Mouse (Mus musculus): ENCODE measurements at regions not wholly inside any gene's neighbourhood (a gene's known extent, or its start where the extent isn't known, plus 50 kb on each side); places are given as distances from the start of the nearest gene placed in this dataset.

DNA sequence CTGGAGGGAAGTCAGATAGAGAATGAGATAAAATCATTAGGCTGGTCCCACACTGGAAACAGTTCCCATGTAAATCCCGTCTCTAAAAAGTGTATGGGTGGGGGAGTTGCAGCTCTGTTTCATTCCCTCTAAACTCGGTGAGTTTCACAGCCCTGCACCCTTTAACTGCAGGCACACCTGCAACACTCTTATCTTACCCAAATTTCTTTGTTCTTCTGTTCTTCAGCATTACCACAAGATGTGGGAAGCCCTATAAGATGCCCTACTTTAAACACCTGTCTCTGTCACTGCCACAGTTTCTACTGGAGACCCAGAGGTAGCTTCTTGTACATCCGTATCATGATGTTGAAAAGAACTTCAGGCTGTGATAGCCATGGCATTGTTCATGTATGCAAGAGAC is 320.2 kb upstream of the Kcnh8 start:
- Histone ChIP-seq H3K36me3 (no peaks in the 10 kb centered on the region), H3K9me3 (no peaks in the 10 kb centered on the region), H3K4me3 (no peak overlapping the region), H3K27ac (no peak overlapping the region), H3K27me3 (ENCODE audit: insufficient read depth, poor library complexity, severe bottlenecking) (no peaks in the 10 kb centered on the region), H3K4me1 (replicated peaks) (no peaks in the 10 kb centered on the region)
- WGBS = 70% methylated on average over 3 of the region's 3 CpGs
- no peak for DNase-seq (ENCODE audit: low spot score)

DNA sequence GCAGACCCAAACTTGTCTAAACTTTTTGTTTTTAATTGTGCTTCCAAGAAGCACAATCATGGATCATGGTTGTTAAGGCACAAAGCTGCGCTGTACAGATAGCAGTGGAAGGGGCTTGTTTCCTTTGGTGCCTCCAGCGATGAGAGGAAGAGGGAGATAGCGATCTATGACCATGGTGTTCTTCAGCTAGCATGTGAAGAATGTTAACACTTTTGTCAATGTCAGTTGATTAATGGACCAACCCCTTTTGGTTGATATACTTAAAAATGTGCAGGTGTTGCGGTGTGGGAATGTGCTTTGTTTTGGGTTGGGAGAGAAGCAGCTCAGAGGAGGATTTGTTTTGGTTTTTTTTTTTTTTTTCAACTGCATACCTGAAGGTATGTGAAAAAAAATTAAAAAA is 324.0 kb upstream of the Kcnh8 start:
- H3K27ac ChIP-seq = no peak overlapping the region
- H3K36me3 ChIP-seq = no peaks in the 10 kb centered on the region
- H3K4me1 ChIP-seq (replicated peaks) = no peaks in the 10 kb centered on the region
- no peaks in the 10 kb centered on the region for H3K9me3 ChIP-seq
- no peak for DNase-seq (ENCODE audit: low spot score)
- H3K27me3 ChIP-seq (ENCODE audit: insufficient read depth, poor library complexity, severe bottlenecking) = no peaks in the 10 kb centered on the region
- WGBS = 87% methylated on average over 4 of the region's 4 CpGs
- no peak overlapping the region for H3K4me3 ChIP-seq

DNA sequence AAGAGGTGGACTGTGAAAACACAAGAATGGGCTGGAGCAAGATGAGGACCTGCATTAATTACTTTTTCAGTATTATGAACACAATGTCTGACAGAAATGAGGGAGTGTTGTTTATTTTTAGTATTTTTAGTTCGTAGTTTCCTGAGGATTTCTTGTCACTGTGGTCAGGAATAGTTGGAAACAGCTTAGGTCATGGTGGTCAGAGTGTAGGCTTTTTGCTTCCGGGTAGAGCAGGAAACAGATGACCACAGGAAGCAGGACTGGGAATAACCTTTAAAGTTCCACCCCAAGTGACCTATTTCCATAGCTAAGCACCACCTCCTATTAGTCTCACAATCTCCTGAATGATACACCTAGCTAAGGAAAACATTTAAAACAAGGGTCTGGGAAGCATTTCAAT is 333.7 kb upstream of the Kcnh8 start:
- no peak overlapping the region for H3K27ac ChIP-seq
- no peaks in the 10 kb centered on the region for H3K9me3 ChIP-seq
- H3K27me3 ChIP-seq (ENCODE audit: insufficient read depth, poor library complexity, severe bottlenecking) = no peaks in the 10 kb centered on the region
- no peak overlapping the region for H3K4me3 ChIP-seq
- WGBS = 73% methylated on average over 2 of the region's 2 CpGs
- no peaks in the 10 kb centered on the region for H3K4me1 ChIP-seq (replicated peaks)
- no peaks in the 10 kb centered on the region for H3K36me3 ChIP-seq
- DNase-seq (ENCODE audit: low spot score) = no peak

DNA sequence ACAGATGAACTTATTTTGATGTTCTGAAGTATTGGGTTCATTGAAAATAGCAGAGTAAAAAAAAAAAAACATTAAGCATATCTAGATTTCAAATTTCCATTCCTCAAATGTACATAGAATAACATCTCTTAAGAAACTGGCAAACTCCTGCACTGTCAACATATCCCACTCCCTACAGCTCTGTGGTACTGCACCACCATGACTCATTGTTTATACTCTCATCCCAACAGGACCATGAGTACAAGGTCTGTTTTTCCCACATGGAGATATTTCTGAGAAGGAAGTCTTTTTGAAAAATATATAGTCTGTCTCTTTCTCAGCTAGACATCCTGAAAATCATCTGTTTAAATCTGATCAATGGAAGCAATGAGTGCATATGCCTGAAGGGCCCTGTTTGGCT is 351.2 kb upstream of the Kcnh8 start:
- Histone ChIP-seq H3K36me3 (no peaks in the 10 kb centered on the region), H3K4me1 (replicated peaks) (no peaks in the 10 kb centered on the region), H3K27me3 (ENCODE audit: insufficient read depth, poor library complexity, severe bottlenecking) (no peaks in the 10 kb centered on the region), H3K4me3 (no peak overlapping the region), H3K27ac (no peak overlapping the region), H3K9me3 (no peaks in the 10 kb centered on the region)
- no peak for DNase-seq (ENCODE audit: low spot score)

DNA sequence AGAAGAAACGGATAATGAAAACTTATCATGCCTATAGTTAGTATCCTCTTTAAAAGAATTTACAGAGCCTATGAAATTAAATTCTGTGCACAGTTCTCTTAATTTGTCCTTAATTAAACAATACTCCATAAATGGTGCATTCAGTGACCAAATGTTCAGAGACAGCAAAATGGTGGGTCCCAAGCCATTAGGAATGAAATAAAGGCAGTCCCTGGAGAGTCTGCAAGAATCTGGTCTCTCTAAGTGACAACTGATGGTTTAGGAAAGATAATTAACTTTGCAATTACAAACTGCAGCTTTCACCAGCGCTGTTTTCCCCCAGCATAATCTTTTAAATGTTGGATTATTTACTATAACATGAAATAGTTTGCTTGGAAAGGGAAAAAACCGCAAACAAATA is 376.9 kb upstream of the Kcnh8 start:
- WGBS = 83% methylated on average over 3 of the region's 3 CpGs
- no peaks in the 10 kb centered on the region for H3K9me3 ChIP-seq
- DNase-seq (ENCODE audit: low spot score) = no peak

DNA sequence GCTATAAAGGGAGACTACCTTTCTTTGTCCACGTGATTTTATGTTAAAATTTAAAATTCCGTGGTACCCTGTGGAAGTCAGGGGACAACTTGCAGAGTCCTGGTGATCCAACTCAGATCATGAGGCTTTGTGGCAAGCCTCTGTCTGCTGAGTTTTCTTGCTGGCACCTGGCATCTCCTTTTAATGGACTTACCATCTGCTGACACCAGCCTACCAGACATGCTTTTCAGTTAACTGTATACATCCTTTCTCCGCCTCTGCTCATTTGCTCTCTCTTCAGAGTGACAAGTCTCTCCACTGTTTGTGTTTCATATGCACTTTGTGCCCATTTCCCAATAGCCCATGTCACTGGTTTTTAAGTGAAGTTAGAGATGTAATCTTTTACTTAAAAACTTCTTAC is 382.1 kb upstream of the Kcnh8 start:
- H3K36me3 ChIP-seq = no peaks in the 10 kb centered on the region
- no peak for DNase-seq (ENCODE audit: low spot score)
- H3K4me1 ChIP-seq (replicated peaks) = no peaks in the 10 kb centered on the region
- WGBS = 92% methylated on average over 3 of the region's 3 CpGs
- H3K27ac ChIP-seq = no peak overlapping the region
- no peaks in the 10 kb centered on the region for H3K27me3 ChIP-seq (ENCODE audit: insufficient read depth, poor library complexity, severe bottlenecking)
- no peaks in the 10 kb centered on the region for H3K9me3 ChIP-seq
- no peak overlapping the region for H3K4me3 ChIP-seq

More for the DNA sequence above, 376.9 kb upstream of the Kcnh8 start:
- H3K36me3 ChIP-seq = no peaks in the 10 kb centered on the region
- H3K27me3 ChIP-seq (ENCODE audit: insufficient read depth, poor library complexity, severe bottlenecking) = no peaks in the 10 kb centered on the region
- H3K4me3 ChIP-seq = no peak overlapping the region
- H3K27ac ChIP-seq = no peak overlapping the region
- no peaks in the 10 kb centered on the region for H3K4me1 ChIP-seq (replicated peaks)

DNA sequence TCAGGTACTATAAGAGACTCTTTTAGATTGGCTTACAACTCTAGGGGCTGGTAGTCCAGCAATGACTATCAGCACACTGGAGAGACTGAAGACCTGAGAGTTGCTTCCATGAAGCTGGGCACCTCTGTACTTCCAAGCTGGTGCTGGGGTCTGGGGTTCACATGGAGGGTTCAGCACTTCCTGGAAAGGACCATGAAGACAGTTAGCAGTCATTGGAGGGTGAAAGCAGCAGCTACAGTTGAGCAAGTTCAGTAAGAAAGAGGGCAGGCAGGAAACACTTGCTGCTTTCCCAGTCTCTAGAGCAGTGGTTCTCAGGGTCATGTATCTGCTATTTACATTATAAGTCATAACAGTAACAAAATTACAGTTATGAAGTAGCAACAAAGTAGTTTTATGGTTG is 384.3 kb upstream of the Satb1 start:
- H3K36me3 ChIP-seq = no peaks in the 10 kb centered on the region
- H3K27me3 ChIP-seq (ENCODE audit: insufficient read depth, poor library complexity, severe bottlenecking) = no peaks in the 10 kb centered on the region
- H3K9me3 ChIP-seq = no peaks in the 10 kb centered on the region
- no peak for DNase-seq (ENCODE audit: low spot score)
- no peak overlapping the region for H3K27ac ChIP-seq
- H3K4me3 ChIP-seq = no peak overlapping the region
- H3K4me1 ChIP-seq (replicated peaks) = no peaks in the 10 kb centered on the region

DNA sequence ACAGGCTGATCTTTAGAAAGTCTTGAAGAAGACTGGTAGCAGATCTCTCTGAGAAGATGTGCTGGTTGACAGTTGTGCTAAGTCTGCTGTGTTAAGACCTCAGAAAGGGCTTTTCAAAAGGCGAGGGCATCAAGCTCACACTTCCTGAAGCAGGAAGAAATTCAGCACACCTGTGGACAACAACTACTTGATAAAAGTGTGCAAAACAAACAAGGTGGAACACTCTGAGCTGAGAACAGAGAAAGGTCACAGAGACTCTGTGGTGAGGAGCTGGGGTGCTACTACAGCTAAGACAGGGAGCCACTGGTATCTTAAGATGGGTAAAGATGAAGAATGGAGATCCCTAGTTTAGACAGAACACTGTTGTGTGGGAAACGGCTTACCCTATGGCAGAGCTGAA is 379.9 kb upstream of the Satb1 start:
- Histone ChIP-seq H3K27me3 (ENCODE audit: insufficient read depth, poor library complexity, severe bottlenecking) (no peaks in the 10 kb centered on the region), H3K4me3 (no peak overlapping the region), H3K9me3 (no peaks in the 10 kb centered on the region), H3K27ac (no peak overlapping the region), H3K36me3 (no peaks in the 10 kb centered on the region), H3K4me1 (replicated peaks) (no peaks in the 10 kb centered on the region)
- no peak for DNase-seq (ENCODE audit: low spot score)
- 87% methylated on average over 2 of the region's 2 CpGs for WGBS

DNA sequence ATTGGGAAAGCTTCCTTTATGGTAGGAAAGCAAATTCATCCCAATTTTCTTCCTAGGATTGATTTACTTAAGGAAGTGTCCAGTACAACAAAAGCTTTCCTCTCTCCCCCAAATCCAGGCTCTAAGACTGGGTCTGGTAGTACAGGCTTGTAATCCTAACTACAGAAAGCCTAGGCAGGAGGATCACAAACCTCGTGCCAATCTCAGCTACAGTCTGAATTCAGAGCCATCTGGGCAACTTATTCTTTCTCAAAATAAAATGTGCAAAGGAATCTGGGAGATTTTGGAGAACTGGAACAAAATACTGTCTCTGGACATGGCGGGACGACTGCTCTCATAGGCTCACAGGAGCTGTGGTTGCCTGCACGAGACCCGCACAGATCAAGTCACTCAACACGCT is 377.4 kb upstream of the Satb1 start:
- H3K9me3 ChIP-seq = no peaks in the 10 kb centered on the region
- no peak for DNase-seq (ENCODE audit: low spot score)
- H3K36me3 ChIP-seq = no peaks in the 10 kb centered on the region
- no peaks in the 10 kb centered on the region for H3K4me1 ChIP-seq (replicated peaks)
- no peak overlapping the region for H3K27ac ChIP-seq
- WGBS = 83% methylated on average over 6 of the region's 6 CpGs
- H3K4me3 ChIP-seq = no peak overlapping the region
- H3K27me3 ChIP-seq (ENCODE audit: insufficient read depth, poor library complexity, severe bottlenecking) = no peaks in the 10 kb centered on the region

DNA sequence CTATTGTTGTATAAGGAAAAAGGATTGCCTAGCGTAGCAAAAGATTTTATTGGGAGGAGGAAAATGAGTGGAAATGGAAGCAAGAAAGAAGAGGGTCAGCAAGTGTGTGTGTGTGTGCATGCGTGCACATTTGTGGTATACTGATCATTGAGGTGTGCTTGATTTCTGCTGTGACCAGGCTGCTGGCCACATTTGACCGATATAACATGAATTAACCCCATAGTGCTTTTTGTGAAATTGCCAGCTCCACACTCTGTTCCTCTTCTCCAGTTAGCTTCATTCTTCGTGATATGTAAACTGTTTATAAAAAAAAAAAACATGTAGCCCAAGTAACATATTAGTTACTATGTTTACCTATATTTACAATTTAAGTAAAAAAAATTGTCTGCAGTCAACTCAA is 364.6 kb upstream of the Satb1 start:
- H3K27me3 ChIP-seq (ENCODE audit: insufficient read depth, poor library complexity, severe bottlenecking) = no peaks in the 10 kb centered on the region
- 91% methylated on average over 4 of the region's 4 CpGs for WGBS
- H3K9me3 ChIP-seq = no peaks in the 10 kb centered on the region
- no peaks in the 10 kb centered on the region for H3K4me1 ChIP-seq (replicated peaks)
- no peaks in the 10 kb centered on the region for H3K36me3 ChIP-seq
- no peak overlapping the region for H3K4me3 ChIP-seq
- DNase-seq (ENCODE audit: low spot score) = no peak
- no peak overlapping the region for H3K27ac ChIP-seq

DNA sequence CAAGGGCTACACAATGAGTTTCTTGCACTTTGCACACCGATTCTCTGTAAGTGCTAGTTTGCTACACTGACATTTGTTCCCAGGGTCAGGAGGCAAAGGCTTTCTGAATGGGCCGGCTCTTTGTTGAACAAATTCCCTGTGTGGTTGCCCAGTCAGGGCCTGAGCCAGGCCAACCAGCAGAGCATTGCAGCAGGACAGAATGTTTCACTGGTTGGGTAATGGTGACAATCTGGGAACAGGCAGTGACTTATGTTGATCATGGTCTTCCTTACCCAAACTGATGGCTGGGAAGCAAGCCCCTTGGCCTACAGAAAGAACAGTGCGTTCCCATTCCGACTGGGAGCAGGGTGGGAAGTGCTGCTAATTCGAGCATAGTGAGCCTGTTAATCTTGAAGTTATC is 363.7 kb upstream of the Satb1 start:
- Histone ChIP-seq H3K27ac (no peak overlapping the region), H3K4me1 (replicated peaks) (no peaks in the 10 kb centered on the region), H3K4me3 (no peak overlapping the region), H3K27me3 (ENCODE audit: insufficient read depth, poor library complexity, severe bottlenecking) (no peaks in the 10 kb centered on the region), H3K9me3 (no peaks in the 10 kb centered on the region), H3K36me3 (no peaks in the 10 kb centered on the region)
- DNase-seq (ENCODE audit: low spot score) = no peak
- 85% methylated on average over 5 of the region's 5 CpGs for WGBS

DNA sequence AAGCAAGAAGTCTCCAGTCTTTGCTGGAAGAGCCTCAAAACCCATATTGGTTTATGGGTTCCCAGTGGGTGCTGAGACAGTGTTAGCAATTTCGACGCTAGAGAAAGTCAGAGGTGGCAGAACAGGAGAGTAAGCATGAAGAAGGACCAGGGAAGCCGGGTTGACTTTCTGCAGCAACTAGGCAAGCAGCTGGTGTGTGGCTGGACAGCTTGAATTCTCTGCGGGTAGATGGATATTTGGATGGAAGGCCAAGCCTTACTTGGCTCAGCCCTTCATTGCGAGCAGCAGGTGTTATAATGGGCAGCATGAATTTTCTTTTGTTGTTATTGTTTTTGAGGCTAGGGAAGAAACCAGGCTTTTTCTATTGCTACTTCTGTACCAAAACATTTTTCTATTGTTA is 362.7 kb upstream of the Satb1 start:
- WGBS = 91% methylated on average over 5 of the region's 5 CpGs
- Histone ChIP-seq H3K4me3 (no peak overlapping the region), H3K9me3 (no peaks in the 10 kb centered on the region), H3K27me3 (ENCODE audit: insufficient read depth, poor library complexity, severe bottlenecking) (no peaks in the 10 kb centered on the region), H3K27ac (no peak overlapping the region), H3K4me1 (replicated peaks) (no peaks in the 10 kb centered on the region), H3K36me3 (no peaks in the 10 kb centered on the region)
- no peak for DNase-seq (ENCODE audit: low spot score)

DNA sequence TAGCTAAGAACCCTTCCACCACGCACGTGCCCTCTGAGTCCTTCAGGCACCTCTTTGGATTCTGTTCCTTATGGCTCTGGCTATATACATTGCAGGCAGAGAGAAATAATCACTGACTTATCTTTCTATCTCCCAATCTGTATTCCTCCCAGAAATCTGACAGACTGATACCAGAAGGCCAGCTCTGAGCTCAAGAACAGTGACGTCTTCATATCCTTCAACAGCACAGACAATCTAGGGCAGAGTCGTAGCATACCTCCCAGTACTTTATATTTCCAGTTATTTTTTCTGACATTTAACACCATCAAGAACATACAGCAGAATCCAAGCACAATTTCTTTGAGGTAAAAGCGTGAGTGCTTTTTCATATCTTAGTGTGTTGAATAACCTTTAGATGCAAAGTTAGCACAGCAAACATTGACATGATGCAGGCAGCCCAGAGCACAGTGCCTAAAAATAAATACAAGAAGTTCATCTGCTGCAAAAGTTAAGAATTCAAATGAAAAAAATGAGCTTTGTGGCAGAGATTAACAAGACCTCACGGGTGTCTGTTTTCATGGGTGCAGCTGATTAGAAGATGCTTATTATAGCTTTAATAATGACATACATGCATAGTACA is 358.1 kb upstream of the Satb1 start:
- Histone ChIP-seq H3K36me3 (no peaks in the 10 kb centered on the region), H3K4me1 (replicated peaks) (no peaks in the 10 kb centered on the region), H3K9me3 (no peaks in the 10 kb centered on the region), H3K4me3 (no peak overlapping the region), H3K27me3 (ENCODE audit: insufficient read depth, poor library complexity, severe bottlenecking) (no peaks in the 10 kb centered on the region), H3K27ac (no peak overlapping the region)
- 94% methylated on average over 6 of the region's 6 CpGs for WGBS
- no peak for DNase-seq (ENCODE audit: low spot score)

DNA sequence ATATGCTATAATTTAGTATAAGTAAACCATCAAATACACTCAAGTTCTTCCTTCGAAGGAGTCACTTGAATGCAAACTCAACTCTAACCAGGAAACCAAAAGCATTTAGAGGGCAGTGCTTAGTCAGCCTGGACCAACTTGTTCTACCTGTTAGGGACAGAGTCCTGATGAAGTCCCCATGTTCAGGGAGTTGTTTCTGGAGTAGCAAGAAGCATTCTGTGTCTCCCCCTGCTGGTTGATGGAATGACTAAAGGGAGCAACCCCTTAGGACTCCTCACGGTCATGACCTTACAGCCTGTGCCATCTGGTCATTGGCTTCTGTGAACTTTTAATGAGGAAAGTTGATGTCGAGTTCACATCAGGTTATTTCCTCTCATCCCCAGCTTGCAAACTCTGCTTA is 349.6 kb upstream of the Satb1 start:
- Histone ChIP-seq H3K4me1 (replicated peaks) (no peaks in the 10 kb centered on the region), H3K27ac (no peak overlapping the region), H3K4me3 (no peak overlapping the region), H3K36me3 (no peaks in the 10 kb centered on the region), H3K9me3 (no peaks in the 10 kb centered on the region), H3K27me3 (ENCODE audit: insufficient read depth, poor library complexity, severe bottlenecking) (no peaks in the 10 kb centered on the region)
- WGBS = 40% methylated on average over 3 of the region's 3 CpGs
- DNase-seq (ENCODE audit: low spot score) = peak; percentile 23

All from hindbrain, embryonic 10.5 days (tissue).